Mouse (Mus musculus): ENCODE results near the gene Gsg1l.

The Gsg1l gene

GRCm38 (mm10) chr7:126080949-126081654 is 1.1 kb downstream of the Gsg1l start:
- DNase-seq = no peak

GRCm38 (mm10) chr7:126076935-126077334 is 5.3 kb downstream of the Gsg1l start:
- DNase-seq = no peak

GRCm38 (mm10) chr7:126075058-126075457 is 7.2 kb downstream of the Gsg1l start:
- no peak for DNase-seq

- no peak for DNase-seq
Observed at GRCm38 (mm10) chr7:126070321-126070720, 11.9 kb downstream of the Gsg1l start.

GRCm38 (mm10) chr7:126066777-126067176 is 15.4 kb downstream of the Gsg1l start:
- peak; percentile 8 to 26 for DNase-seq

- DNase-seq = no peak
Observed at GRCm38 (mm10) chr7:126065243-126065876, 16.9 kb downstream of the Gsg1l start.

GRCm38 (mm10) chr7:126062228-126062627 is 20.0 kb downstream of the Gsg1l start:
- no peak for DNase-seq

GRCm38 (mm10) chr7:126058918-126059317 is 23.3 kb downstream of the Gsg1l start:
- no peak for DNase-seq

GRCm38 (mm10) chr7:126057332-126057914 is 24.8 kb downstream of the Gsg1l start:
- no peak for DNase-seq

GRCm38 (mm10) chr7:126054574-126054973 is 27.6 kb downstream of the Gsg1l start:
- no peak for DNase-seq

- DNase-seq = no peak
Observed at GRCm38 (mm10) chr7:126053618-126054017, 28.6 kb downstream of the Gsg1l start.

GRCm38 (mm10) chr7:126051910-126052309 is 30.3 kb downstream of the Gsg1l start:
- no peak for DNase-seq

GRCm38 (mm10) chr7:126045077-126045476 is 37.1 kb downstream of the Gsg1l start:
- no peak for DNase-seq

- DNase-seq = peak in 1 of 2 experiments; percentile 4
Observed at GRCm38 (mm10) chr7:126042306-126042705, 39.9 kb downstream of the Gsg1l start.

GRCm38 (mm10) chr7:126040794-126041526 is 41.3 kb downstream of the Gsg1l start:
- DNase-seq = no peak

GRCm38 (mm10) chr7:126039847-126040246 is 42.4 kb downstream of the Gsg1l start:
- no peak for DNase-seq

GRCm38 (mm10) chr7:126039247-126039835 is 42.9 kb downstream of the Gsg1l start:
- no peak for DNase-seq

GRCm38 (mm10) chr7:126038366-126039246 is 43.6 kb downstream of the Gsg1l start:
- DNase-seq = peak in 1 of 2 experiments; percentile 8

GRCm38 (mm10) chr7:126035332-126035731 is 46.9 kb downstream of the Gsg1l start:
- DNase-seq = no peak

- no peak for DNase-seq
Observed at GRCm38 (mm10) chr7:126032776-126033209, 49.4 kb downstream of the Gsg1l start.

- no peak for DNase-seq
Observed at GRCm38 (mm10) chr7:126032365-126032755, 49.9 kb downstream of the Gsg1l start.
